ENCODE assay signal across 31 mouse cellular contexts in the genomic region with DNA sequence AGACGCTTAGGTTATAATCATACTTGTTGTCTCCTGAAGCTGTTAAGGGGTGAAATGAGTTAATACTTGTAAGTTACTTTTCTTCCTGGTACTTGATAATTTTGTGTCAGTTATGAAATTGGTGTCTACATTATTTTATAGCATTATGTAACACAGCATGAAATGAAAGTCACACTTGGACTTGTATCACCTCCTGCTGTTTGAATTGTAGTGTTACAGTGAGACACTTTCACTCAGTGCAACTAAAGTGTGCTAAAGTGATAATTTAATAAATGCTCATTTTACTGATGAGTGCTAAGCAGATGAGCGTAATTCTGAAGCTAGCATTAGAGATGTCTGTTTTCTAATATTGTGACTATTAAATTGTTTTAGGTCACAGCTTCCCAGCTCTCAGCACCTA. TPM values are rescaled to one million over a fixed set of nuclear protein-coding genes. Genes with fewer than 3 reads are reported as not detected.
DNase-seq lines count a peak whose midpoint lies in the region; ATAC-seq and TF ChIP-seq lines count a peak whose summit lies in the region.
"Had no signal": no experiment of that assay in that cellular context is flagged by ENCODE, and none has a peak within 500 bp of the region (broad histone marks: within the 10 kb centered on the region; RNA-seq: fewer than 3 reads in every experiment).

No protein-coding gene starts in this region.

- H3K27me3 ChIP-seq in midbrain, postnatal 0 days (ENCODE audit: insufficient read depth, low read length), result no peaks in the 10 kb centered on the region
- no peaks in the 10 kb centered on the region for H3K27me3 ChIP-seq in midbrain, embryonic 16.5 days (ENCODE audit: control insufficient read depth, insufficient read depth, low read depth, low read length)
- H3K27me3 ChIP-seq: embryonic facial prominence, embryonic 15.5 days; forebrain, embryonic 12.5 days; heart, embryonic 15.5 days; hindbrain, embryonic 12.5 days; intestine, embryonic 15.5 days; limb, embryonic 12.5 days; midbrain, embryonic 13.5 days; neural tube, embryonic 15.5 days; Patski; stomach, embryonic 15.5 days had no signal

- no peak for DNase-seq in frontal cortex, postnatal 25 days (ENCODE audit: low spot score in 2 of 2)
- no peak for DNase-seq in layer of hippocampus, adult 2 months (ENCODE audit: low spot score in 2 of 2)
- DNase-seq in layer of hippocampus, adult 8-10 months (ENCODE audit: low spot score in 2 of 2), result no peak
- no peak for DNase-seq in midbrain, postnatal 0 days (ENCODE audit: low spot score)
- DNase-seq in thymus, postnatal 10 days (ENCODE audit: low spot score in 2 of 2), result no peak
- DNase-seq: adrenal gland, postnatal 14 days; cerebellum, adult 18-20 months; cerebellum, postnatal 14 days; heart, postnatal 36 days; kidney, adult 9 months; kidney, postnatal 25 days; retina, postnatal 1 day; right cerebral cortex, postnatal 25 days; thymus, postnatal 25 days had no signal

- no peak overlapping the region for H3K4me3 ChIP-seq in layer of hippocampus, adult 2 months
- no peak overlapping the region for H3K4me3 ChIP-seq in midbrain, postnatal 0 days (ENCODE audit: low read depth, low read length)
- H3K4me3 ChIP-seq in midbrain, embryonic 16.5 days (ENCODE audit: low read depth, low read length), result no peak overlapping the region
- H3K4me3 ChIP-seq: embryonic facial prominence, embryonic 10.5 days; embryonic facial prominence, embryonic 15.5 days; forebrain, embryonic 12.5 days; heart, embryonic 10.5 days; heart, embryonic 15.5 days; hindbrain, embryonic 12.5 days; intestine, embryonic 15.5 days; limb, embryonic 12.5 days; midbrain, embryonic 13.5 days; neural tube, embryonic 15.5 days; stomach, embryonic 15.5 days had no signal

- H3K9me3 ChIP-seq in midbrain, postnatal 0 days (ENCODE audit: low read length), result no peaks in the 10 kb centered on the region
- no peaks in the 10 kb centered on the region for H3K9me3 ChIP-seq in midbrain, embryonic 16.5 days (replicated peaks; ENCODE audit: control insufficient read depth, low read length, poor library complexity, severe bottlenecking)
- H3K9me3 ChIP-seq: embryonic facial prominence, embryonic 10.5 days; embryonic facial prominence, embryonic 15.5 days; forebrain, embryonic 12.5 days; G1E; heart, embryonic 10.5 days; heart, embryonic 15.5 days; hindbrain, embryonic 12.5 days; intestine, embryonic 15.5 days; limb, embryonic 12.5 days; midbrain, embryonic 13.5 days; neural tube, embryonic 15.5 days; stomach, embryonic 15.5 days had no signal

- no peak overlapping the region for H3K4me2 ChIP-seq in midbrain, postnatal 0 days (ENCODE audit: low read depth, low read length, poor library complexity, severe bottlenecking)
- no peak overlapping the region for H3K4me2 ChIP-seq in midbrain, embryonic 16.5 days (ENCODE audit: low read length)
- H3K4me2 ChIP-seq: embryonic facial prominence, embryonic 15.5 days; forebrain, embryonic 12.5 days; heart, embryonic 15.5 days; hindbrain, embryonic 12.5 days; intestine, embryonic 15.5 days; limb, embryonic 12.5 days; midbrain, embryonic 13.5 days; neural tube, embryonic 15.5 days; stomach, embryonic 15.5 days had no signal

- no peak overlapping the region for H3K9ac ChIP-seq in midbrain, postnatal 0 days (replicated peaks; ENCODE audit: low read length, poor library complexity, severe bottlenecking)
- no peak overlapping the region for H3K9ac ChIP-seq in midbrain, embryonic 16.5 days (ENCODE audit: low read depth, low read length)
- H3K9ac ChIP-seq: embryonic facial prominence, embryonic 15.5 days; forebrain, embryonic 12.5 days; heart, embryonic 15.5 days; hindbrain, embryonic 12.5 days; intestine, embryonic 15.5 days; limb, embryonic 12.5 days; midbrain, embryonic 13.5 days; neural tube, embryonic 15.5 days; stomach, embryonic 15.5 days had no signal

- ATAC-seq in frontal cortex, adult (ENCODE audit: low TSS enrichment), result peak; percentile 53
- no peak for ATAC-seq in midbrain, postnatal 0 days (ENCODE audit: low FRiP score)
- ATAC-seq in midbrain, embryonic 16.5 days, result no peak
- ATAC-seq: hindbrain, postnatal 0 days; intestine, embryonic 15.5 days; midbrain, embryonic 13.5 days; Patski had no signal

- TF ChIP-seq CTCF in layer of hippocampus, adult 2 months (conservative IDR thresholded peaks at IDR 0.05), result peak; percentile 73
- TF ChIP-seq CTCF in midbrain, postnatal 0 days (IDR thresholded peaks at IDR 0.05), result peak; percentile 43

- peaks cover 51% of the 10 kb centered on the region for H3K36me3 ChIP-seq in midbrain, postnatal 0 days (ENCODE audit: insufficient read depth, low read length)
- peaks cover 17% of the 10 kb centered on the region for H3K36me3 ChIP-seq in midbrain, embryonic 16.5 days (ENCODE audit: control insufficient read depth, insufficient read depth, low read length)

- WGBS in midbrain, postnatal 0 days, result 95% methylated on average over 2 of the region's 2 CpGs
- WGBS in midbrain, embryonic 16.5 days, result 96% methylated on average over 2 of the region's 2 CpGs

- no peaks in the 10 kb centered on the region for H3K4me1 ChIP-seq in midbrain, postnatal 0 days (ENCODE audit: insufficient read depth, low read length)
- H3K4me1 ChIP-seq in midbrain, embryonic 16.5 days (ENCODE audit: control insufficient read depth, insufficient read depth, low read length), result no peaks in the 10 kb centered on the region
- H3K4me1 ChIP-seq: embryonic facial prominence, embryonic 15.5 days; forebrain, embryonic 12.5 days; heart, embryonic 10.5 days; heart, embryonic 15.5 days; hindbrain, embryonic 12.5 days; intestine, embryonic 15.5 days; midbrain, embryonic 13.5 days; neural tube, embryonic 15.5 days; stomach, embryonic 15.5 days had no signal

- H3K27ac ChIP-seq in layer of hippocampus, adult 2 months, result peak overlapping the region; percentile 55; the same call in 1 of the 2 replicates
- no peak overlapping the region for H3K27ac ChIP-seq in midbrain, postnatal 0 days (ENCODE audit: low read depth, low read length)
- H3K27ac ChIP-seq in midbrain, embryonic 16.5 days (ENCODE audit: low read length), result no peak overlapping the region
- H3K27ac ChIP-seq: embryonic facial prominence, embryonic 10.5 days; embryonic facial prominence, embryonic 15.5 days; forebrain, embryonic 12.5 days; heart, embryonic 10.5 days; heart, embryonic 15.5 days; hindbrain, embryonic 12.5 days; hindbrain, postnatal 0 days; intestine, embryonic 15.5 days; limb, embryonic 12.5 days; macrophage; midbrain, embryonic 13.5 days; neural tube, embryonic 15.5 days; stomach, embryonic 15.5 days had no signal

RNA-seq across cellular contexts. Expression of a gene that starts 58.4 kb away (rescaled TPM):
- 10 to 100 TPM; 56.1 to 65.6 TPM for total RNA-seq in layer of hippocampus, adult 2 months (2021)
- total RNA-seq in layer of hippocampus, adult 8-10 months (2022), result 10 to 100 TPM; 55.6 to 69.2 (median 65.8) TPM
- 2.1 and 7.2 TPM in 2 replicates for total RNA-seq in midbrain, postnatal 0 days (2014; rRNA removed)
- polyA plus RNA-seq in midbrain, postnatal 0 days (2015; fragmentation: Nextera tagmentation; extraction: Ambion mirVana), result 6.8 and 8.3 TPM in 2 replicates
- polyA plus RNA-seq in midbrain, embryonic 16.5 days (2015; fragmentation: Nextera tagmentation; extraction: Ambion mirVana), result 2.7 and 3.2 TPM in 2 replicates
